Mouse (Mus musculus): ENCODE data around the gene Ahrr.
A peak's percentile ranks its signal among the peaks of the same experiment; 100 is the strongest.

Ahrr gene

GRCm38 (mm10) chr13:74292167-74292566 is at the start of gene Ahrr:
Gene Ahrr, minus strand, starts transcription at chr13:74292331.
- no peak for DNase-seq (ENCODE audit: low read depth, low spot score)

GRCm38 (mm10) chr13:74341036-74341435 is 48.9 kb upstream of the Ahrr start:
- no peak for DNase-seq (ENCODE audit: low read depth, low spot score)

GRCm38 (mm10) chr13:74329321-74329720 is 37.2 kb upstream of the Ahrr start:
- no peak for DNase-seq (ENCODE audit: low read depth, low spot score)

GRCm38 (mm10) chr13:74317170-74317849 is 25.2 kb upstream of the Ahrr start, which contains the start of gene Pdcd6:
Gene Pdcd6, minus strand, starts transcription at chr13:74317580.
- DNase-seq (ENCODE audit: low read depth, low spot score): peak; percentile 93

- DNase-seq (ENCODE audit: low read depth, low spot score): peak; percentile 15
These were observed 24.6 kb upstream of the Ahrr start for GRCm38 (mm10) chr13:74316789-74317169.

- DNase-seq (ENCODE audit: low read depth, low spot score): no peak
These were observed 24.3 kb upstream of the Ahrr start for GRCm38 (mm10) chr13:74316386-74316785.

GRCm38 (mm10) chr13:74314616-74315015 is 22.5 kb upstream of the Ahrr start:
- DNase-seq (ENCODE audit: low read depth, low spot score): no peak

- DNase-seq (ENCODE audit: low read depth, low spot score): no peak
These were observed 13.6 kb upstream of the Ahrr start for GRCm38 (mm10) chr13:74305780-74306179.

- DNase-seq (ENCODE audit: low read depth, low spot score): no peak
These were observed 13.2 kb upstream of the Ahrr start for GRCm38 (mm10) chr13:74305380-74305779.

GRCm38 (mm10) chr13:74302050-74303037 is 10.2 kb upstream of the Ahrr start:
- DNase-seq (ENCODE audit: low read depth, low spot score): no peak

- no peak for DNase-seq (ENCODE audit: low read depth, low spot score)
These were observed 9.5 kb upstream of the Ahrr start for GRCm38 (mm10) chr13:74301607-74301984.

GRCm38 (mm10) chr13:74300925-74301606 is 8.9 kb upstream of the Ahrr start:
- peak; percentile 39 for DNase-seq (ENCODE audit: low read depth, low spot score)

- no peak for DNase-seq (ENCODE audit: low read depth, low spot score)
These were observed 4.2 kb upstream of the Ahrr start for GRCm38 (mm10) chr13:74296376-74296775.

GRCm38 (mm10) chr13:74289646-74290045 is 2.5 kb downstream of the Ahrr start:
- no peak for DNase-seq (ENCODE audit: low read depth, low spot score)

- DNase-seq (ENCODE audit: low read depth, low spot score): no peak
These were observed 9.8 kb downstream of the Ahrr start for GRCm38 (mm10) chr13:74282299-74282698.

GRCm38 (mm10) chr13:74275726-74276125 is 16.4 kb downstream of the Ahrr start:
- no peak for DNase-seq (ENCODE audit: low read depth, low spot score)

- no peak for DNase-seq (ENCODE audit: low read depth, low spot score)
These were observed 31.7 kb downstream of the Ahrr start for GRCm38 (mm10) chr13:74260231-74260992.

GRCm38 (mm10) chr13:74259460-74260230 is 32.5 kb downstream of the Ahrr start:
- no peak for DNase-seq (ENCODE audit: low read depth, low spot score)

GRCm38 (mm10) chr13:74246494-74246893 is 45.6 kb downstream of the Ahrr start:
- no peak for DNase-seq (ENCODE audit: low read depth, low spot score)

GRCm38 (mm10) chr13:74245899-74246231 is 46.3 kb downstream of the Ahrr start:
- DNase-seq (ENCODE audit: low read depth, low spot score): no peak

All from telencephalon, adult 2 months (tissue).